Mouse (Mus musculus) neutrophil, adult 5-6 weeks (primary cell): Measurements from ENCODE around the gene Elp1. TPM values are rescaled to one million over a fixed set of nuclear protein-coding genes. Genes with fewer than 3 reads are reported as not detected.

Source experiments
- ATAC-seq: fragments of 151-379, 151-347 bp; 2 replicates; pipeline ENCODE4 v1.8.0; 2017; ENCODE audit warnings: mild to moderate bottlenecking, moderate TSS enrichment; ENCODE audit not compliant: insufficient number of reproducible peaks, poor library complexity, low FRiP score, severe bottlenecking; ENCODE audit errors: extremely low read depth
- total RNA-seq: library from RNA; stranded (forward); fragments of 200-1000 nt; gene quantifications from 2 replicates; pipeline ENCODE4 v1.2.3, GENCODE M21; 2017

Gene Elp1
- total RNA-seq, 1 experiment from 2014 or later, result 99.6 TPM

GRCm38 (mm10) chr4:56719456-56719855 is 82.7 kb downstream of the Elp1 start:
- ATAC-seq, result no peak

- no peak for ATAC-seq
Observed at GRCm38 (mm10) chr4:56718573-56719442, 83.3 kb downstream of the Elp1 start.

DNA sequence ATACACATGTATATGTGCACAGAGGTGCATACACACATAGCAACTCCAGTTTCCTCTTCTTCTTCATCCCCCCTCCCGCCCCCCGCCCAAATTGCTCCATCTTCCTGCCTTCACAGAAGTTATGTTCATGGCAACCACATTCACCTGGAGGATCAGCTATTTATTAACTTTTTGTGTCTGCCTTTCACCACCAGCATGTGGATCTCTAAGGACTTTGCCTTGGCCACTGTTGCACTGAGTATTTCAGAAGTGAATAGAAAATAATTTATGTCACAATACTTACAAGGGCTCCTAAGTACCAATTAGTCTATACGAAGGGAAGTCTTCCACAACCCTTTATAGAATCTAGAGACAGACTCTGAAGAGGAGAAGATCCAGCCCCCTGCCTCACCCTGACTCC is 84.2 kb downstream of the Elp1 start:
- ATAC-seq, result no peak

DNA sequence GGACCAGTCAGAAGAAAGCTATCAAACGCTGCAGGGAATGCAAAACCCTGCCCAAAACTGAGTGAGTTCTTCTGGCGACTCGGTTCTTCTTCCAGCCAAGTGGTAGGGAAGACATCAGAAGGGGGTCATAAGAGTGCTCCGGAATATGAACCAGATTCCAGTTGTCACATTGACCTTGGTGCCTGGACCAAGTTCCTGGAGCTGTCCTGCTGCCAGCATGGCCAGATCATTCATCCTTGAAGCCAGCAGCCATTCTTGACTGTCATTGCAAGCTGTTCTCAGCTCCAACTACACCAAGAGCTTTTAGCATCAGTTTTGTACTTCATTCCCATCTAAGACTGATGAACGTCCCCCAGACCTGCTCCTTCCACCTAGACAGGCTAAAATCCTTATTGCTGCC is 85.3 kb downstream of the Elp1 start:
- ATAC-seq, result no peak

DNA sequence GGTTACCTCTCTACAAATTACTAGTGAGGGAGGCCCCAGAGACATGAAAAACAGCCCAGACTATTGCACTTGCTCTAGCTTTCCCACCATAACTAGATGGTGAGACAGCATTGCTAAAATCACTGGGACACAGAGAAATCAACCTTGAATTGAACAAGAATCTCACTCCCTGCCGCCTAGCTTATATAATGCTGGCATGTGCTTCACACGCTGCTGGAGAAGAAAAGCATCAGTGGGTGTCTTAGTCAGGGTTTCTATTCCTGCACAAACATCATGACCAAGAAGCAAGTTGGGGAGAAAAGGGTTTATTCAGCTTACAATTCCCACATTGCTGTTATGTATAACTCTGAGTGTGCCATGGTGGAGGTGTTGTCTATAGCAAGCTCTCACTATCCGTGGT is 89.0 kb downstream of the Elp1 start:
- no peak for ATAC-seq

GRCm38 (mm10) chr4:56702234-56702633 is 99.9 kb downstream of the Elp1 start:
- no peak for ATAC-seq

Other genes starting within 250 kb of the Elp1 start
- not detected in 2 replicates for gene Gm26657, start 62.3 kb downstream of the Elp1 start, total RNA-seq
- gene Actl7b, start 60.9 kb downstream of the Elp1 start, total RNA-seq, result 2.4 and 2.6 TPM in 2 replicates
- gene Actl7a, start 58.9 kb downstream of the Elp1 start, total RNA-seq, result not detected in 2 replicates
- gene Fam206a, start within 50 bp of the Elp1 start, total RNA-seq, result 5.2 and 6.5 TPM in 2 replicates
- 4.1 and 5.0 TPM in 2 replicates for gene Ctnnal1, start 62.9 kb upstream of the Elp1 start, total RNA-seq
- gene Tmem245, start 145.1 kb upstream of the Elp1 start, total RNA-seq, result 16.8 and 19.0 TPM in 2 replicates
- 0.12 TPM in 1 of 2 replicates, not detected in the other for gene Frrs1l, start 188.1 kb upstream of the Elp1 start, total RNA-seq